Mouse (Mus musculus) MEL-GATA-1-ER (cell line): Measurements from ENCODE around the gene Slfn1.
"Not testable (repeated sequence)": the region's sequence is repeated elsewhere in the genome, so short reads cannot be mapped to it uniquely, and the experiment has no call there.

ENCODE experiments used
- DNase-seq: peaks from one replicate; pipeline ENCODE4 v3.0.0-alpha.2; 2012; ENCODE audit warnings: low read depth; ENCODE audit errors: extremely low read depth

Gene Slfn1

GRCm38 (mm10) chr11:83116597-83117227 is at the start of gene Slfn1:
TSS of gene Slfn1 (plus strand) at chr11:83116849.
- DNase-seq = no peak

- DNase-seq = no peak
Observed at GRCm38 (mm10) chr11:83067982-83068694, 48.5 kb upstream of the Slfn1 start.

GRCm38 (mm10) chr11:83070321-83070970 is 46.2 kb upstream of the Slfn1 start:
- DNase-seq = no peak

- peak; percentile 87 for DNase-seq
Observed at GRCm38 (mm10) chr11:83077714-83078422, 38.8 kb upstream of the Slfn1 start.

GRCm38 (mm10) chr11:83078423-83079140 is 38.1 kb upstream of the Slfn1 start:
- no peak for DNase-seq

- no peak for DNase-seq
Observed at GRCm38 (mm10) chr11:83079487-83080199, 37.0 kb upstream of the Slfn1 start.

GRCm38 (mm10) chr11:83082741-83083473 is 33.7 kb upstream of the Slfn1 start:
- no peak for DNase-seq

GRCm38 (mm10) chr11:83084161-83084560 is 32.5 kb upstream of the Slfn1 start:
- DNase-seq = no peak

GRCm38 (mm10) chr11:83084761-83085160 is 31.9 kb upstream of the Slfn1 start:
- DNase-seq = no peak

GRCm38 (mm10) chr11:83115138-83115537 is 1.5 kb upstream of the Slfn1 start:
- peak; percentile 23 for DNase-seq

GRCm38 (mm10) chr11:83118056-83118455 is 1.4 kb downstream of the Slfn1 start:
- DNase-seq = no peak

- DNase-seq = no peak
Observed at GRCm38 (mm10) chr11:83121131-83121685, 4.6 kb downstream of the Slfn1 start.

GRCm38 (mm10) chr11:83123198-83123597 is 6.5 kb downstream of the Slfn1 start:
- DNase-seq = no peak

GRCm38 (mm10) chr11:83124906-83125305 is 8.3 kb downstream of the Slfn1 start:
- DNase-seq = no peak

GRCm38 (mm10) chr11:83125633-83126032 is 9.0 kb downstream of the Slfn1 start:
- not testable (repeated sequence) for DNase-seq

GRCm38 (mm10) chr11:83137253-83137652 is 20.6 kb downstream of the Slfn1 start:
- not testable (repeated sequence) for DNase-seq

GRCm38 (mm10) chr11:83148939-83149338 is 32.3 kb downstream of the Slfn1 start:
- DNase-seq = not testable (repeated sequence)
